Comparison of ENCODE assay signal across 9 mouse cellular contexts in genomic region chr3:88454762-88455587, GRCm38 (mm10). TPM values are rescaled to one million over a fixed set of nuclear protein-coding genes. Genes with fewer than 3 reads are reported as not detected.
A peak's percentile ranks its signal among the peaks of the same experiment; 100 is the strongest.
DNase-seq lines count a peak whose midpoint lies in the region; ATAC-seq lines count a peak whose summit lies in the region.
"Had no signal": no experiment of that assay in that cellular context is flagged by ENCODE, and none has a peak within 500 bp of the region (broad histone marks: within the 10 kb centered on the region; RNA-seq: fewer than 3 reads in every experiment).

No protein-coding gene starts in this region.

- H3K4me2 ChIP-seq in limb, embryonic 13.5 days (replicated peaks) = peak overlapping the region; percentile 25

- H3K27ac ChIP-seq in heart, embryonic 10.5 days = peak overlapping the region; percentile 64
- peak overlapping the region; percentile 33; the same call in 1 of the 2 replicates for H3K27ac ChIP-seq in limb, embryonic 13.5 days

- WGBS in heart, embryonic 10.5 days = 37% methylated on average over 9 of the region's 9 CpGs
- 43% methylated on average over 9 of the region's 9 CpGs for WGBS in limb, embryonic 13.5 days

- ATAC-seq in limb, embryonic 13.5 days (ENCODE audit: low FRiP score, low read depth) = no peak

- H3K4me1 ChIP-seq in heart, embryonic 10.5 days = peaks cover 41% of the 10 kb centered on the region
- H3K4me1 ChIP-seq in limb, embryonic 13.5 days = peaks cover 19% of the 10 kb centered on the region

- intact Hi-C loops in heart, postnatal 14 days (cut with DNase I) = no loop called here
- intact Hi-C loops in left cerebral cortex, postnatal 36 days (cut with DNase I) = no loop called here

- no peak overlapping the region for H3K9ac ChIP-seq in limb, embryonic 13.5 days

- DNase-seq in heart, embryonic 10.5 days (ENCODE audit: low spot score) = no peak
- DNase-seq in heart, postnatal 14 days = no peak
- peak; percentile 21 for DNase-seq in thymus, postnatal 25 days
- no peak for DNase-seq in thymus, postnatal 10 days (ENCODE audit: low spot score in 2 of 2)
- DNase-seq in yolk sac, embryonic 10.5 days (ENCODE audit: low spot score) = peak; percentile 71
- DNase-seq in layer of hippocampus, adult 9-11 months = no peak
- DNase-seq in left cerebral cortex, postnatal 36 days (ENCODE audit: low spot score in 2 of 2) = no peak
- DNase-seq: thymus, postnatal 14 days had no signal

- peaks cover 97% of the 10 kb centered on the region for H3K27me3 ChIP-seq in heart, embryonic 10.5 days (ENCODE audit: insufficient read depth, poor library complexity, severe bottlenecking)
- H3K27me3 ChIP-seq in limb, embryonic 13.5 days = 0 out of 2 replicates have a peak, but pooled peaks cover 21% of the 10 kb centered on the region

- H3K4me3 ChIP-seq in heart, embryonic 10.5 days = no peak overlapping the region
- no peak overlapping the region for H3K4me3 ChIP-seq in limb, embryonic 13.5 days

- no peaks in the 10 kb centered on the region for H3K9me3 ChIP-seq in heart, embryonic 10.5 days
- no peaks in the 10 kb centered on the region for H3K9me3 ChIP-seq in limb, embryonic 13.5 days

- no peaks in the 10 kb centered on the region for H3K36me3 ChIP-seq in heart, embryonic 10.5 days
- no peaks in the 10 kb centered on the region for H3K36me3 ChIP-seq in limb, embryonic 13.5 days

RNA-seq across cellular contexts. Expression of gene Sema4a, which starts 6.0 kb away (rescaled TPM):
- 1.7 and 4.3 TPM in 2 replicates for polyA plus RNA-seq in heart, embryonic 10.5 days (2016; fragmentation: Nextera tagmentation; extraction: Ambion mirVana)
- 1 to 10 TPM; 2.3 to 2.6 TPM for total RNA-seq in heart, postnatal 14 days (2021)
- polyA plus RNA-seq in limb, embryonic 13.5 days (2015; fragmentation: Nextera tagmentation; extraction: Ambion mirVana) = 7.9 and 9.9 TPM in 2 replicates
- 10 to 100 TPM; 52.2 to 66.7 TPM for total RNA-seq in left cerebral cortex, postnatal 36 days (2021)

RNA-seq across cellular contexts. Expression of gene Slc25a44, which starts 30.0 kb away (rescaled TPM):
- 16.8 and 17.5 TPM in 2 replicates for polyA plus RNA-seq in heart, embryonic 10.5 days (2016; fragmentation: Nextera tagmentation; extraction: Ambion mirVana)
- total RNA-seq in heart, postnatal 14 days (2021) = 10 to 100 TPM; 13.1 to 14.2 TPM
- 17.3 and 18.3 TPM in 2 replicates for polyA plus RNA-seq in limb, embryonic 13.5 days (2015; fragmentation: Nextera tagmentation; extraction: Ambion mirVana)
- total RNA-seq in left cerebral cortex, postnatal 36 days (2021) = 10 to 100 TPM; 77.1 to 84.0 TPM

RNA-seq across cellular contexts. Expression of gene Pmf1, which starts 44.8 kb away (rescaled TPM):
- 131 and 149 TPM in 2 replicates for polyA plus RNA-seq in heart, embryonic 10.5 days (2016; fragmentation: Nextera tagmentation; extraction: Ambion mirVana)
- total RNA-seq in heart, postnatal 14 days (2021) = 10 to 100 TPM; 23.9 to 25.0 TPM
- polyA plus RNA-seq in limb, embryonic 13.5 days (2015; fragmentation: Nextera tagmentation; extraction: Ambion mirVana) = 125 and 127 TPM in 2 replicates
- 1 to 10 TPM; 6.0 to 7.3 TPM for total RNA-seq in left cerebral cortex, postnatal 36 days (2021)

RNA-seq across cellular contexts. Expression of gene Lmna, which starts 54.8 kb away (rescaled TPM):
- polyA plus RNA-seq in heart, embryonic 10.5 days (2016; fragmentation: Nextera tagmentation; extraction: Ambion mirVana) = 57.7 and 80.7 TPM in 2 replicates
- 100 to 1,000 TPM; 128 TPM for total RNA-seq in heart, postnatal 14 days (2021)
- polyA plus RNA-seq in limb, embryonic 13.5 days (2015; fragmentation: Nextera tagmentation; extraction: Ambion mirVana) = 174 and 183 TPM in 2 replicates
- total RNA-seq in left cerebral cortex, postnatal 36 days (2021) = 10 to 100 TPM; 47.1 to 57.3 TPM

Comparison
In these comparisons a context has a peak if more than half of its experiments do, and no peak if none do; other contexts are left out.
1. DNase-seq: peak in thymus, postnatal 25 days (single experiment) and yolk sac, embryonic 10.5 days (single experiment); none in heart, embryonic 10.5 days (single experiment), heart, postnatal 14 days (0 of 2), thymus, postnatal 10 days (0 of 2), layer of hippocampus, adult 9-11 months (single experiment) and left cerebral cortex, postnatal 36 days (0 of 2).
2. RNA of gene Sema4a, which starts 6.0 kb away (total RNA-seq): 52.2 to 66.7 TPM in left cerebral cortex, postnatal 36 days; 2.3 to 2.6 TPM in heart, postnatal 14 days; every median in the first group is over 10 times any median in the second.
3. RNA of gene Slc25a44, which starts 30.0 kb away (total RNA-seq): 77.1 to 84.0 TPM in left cerebral cortex, postnatal 36 days; 13.1 to 14.2 TPM in heart, postnatal 14 days; every median in the first group is over 4 times any median in the second.